Mouse (Mus musculus): ENCODE measurements at regions not wholly inside any gene's neighbourhood (a gene's known extent, or its start where the extent isn't known, plus 50 kb on each side); places are given as distances from the start of the nearest gene placed in this dataset.

- TF ChIP-seq CTCF (IDR thresholded peaks at IDR 0.05; ENCODE audit: extremely low read depth, insufficient read depth, low read length), result no peak
- no peak for TF ChIP-seq POLR2A (IDR thresholded peaks at IDR 0.05; ENCODE audit: extremely low read depth, insufficient read depth, low read length)
These were observed 70.5 kb upstream of the Armc2 start for GRCm38 (mm10) chr10:42088570-42089234.
